Mouse (Mus musculus) adrenal gland, postnatal 4 days (tissue): ENCODE measurements around the gene Hid1. TPM values are rescaled to one million over a fixed set of nuclear protein-coding genes. Genes with fewer than 3 reads are reported as not detected.

Experiments
- total RNA-seq, 2 experiments: library from RNA; stranded (reverse); gene quantifications; 2 replicates each; pipeline ENCODE4 v1.2.3; 2021

Gene Hid1
- total RNA-seq, 2 experiments from 2014 or later: 29.0 to 34.2 TPM

Other genes with a start within 250 kb of the Hid1 start
- 1 to 10 TPM; 2.0 to 2.2 TPM for gene Cd300lf, start 233.8 kb downstream of the Hid1 start, total RNA-seq
- 10 to 100 TPM; 28.9 to 37.6 TPM for gene Slc9a3r1, start 204.4 kb downstream of the Hid1 start, total RNA-seq
- gene Tmem104, start 180.3 kb downstream of the Hid1 start, total RNA-seq: 10 to 100 TPM; 11.9 to 12.0 TPM
- 10 to 100 TPM; 21.6 to 22.1 TPM for gene Nat9, start 179.9 kb downstream of the Hid1 start, total RNA-seq
- 1 to 10 TPM; 1.8 to 2.0 TPM for gene Grin2c, start 100.5 kb downstream of the Hid1 start, total RNA-seq
- 100 to 1,000 TPM; 608 to 629 TPM for gene Fdxr, start 90.7 kb downstream of the Hid1 start, total RNA-seq
- 10 to 100 TPM; 26.0 to 31.3 TPM for gene Fads6, start 70.1 kb downstream of the Hid1 start, total RNA-seq
- not detected for gene Otop2, start 60.6 kb downstream of the Hid1 start, total RNA-seq
- gene Ush1g, start 45.7 kb downstream of the Hid1 start, total RNA-seq: under 1 TPM; 0.73 to 0.84 TPM
- under 1 TPM; 0.17 to 0.20 TPM for gene Otop3, start 33.0 kb downstream of the Hid1 start, total RNA-seq
- gene Cdr2l, start 14.2 kb upstream of the Hid1 start, total RNA-seq: 10 to 100 TPM; 44.3 to 47.4 TPM
- 100 to 1,000 TPM; 150 to 158 TPM for gene Mrpl58, start 36.0 kb upstream of the Hid1 start, total RNA-seq
- gene Atp5h, start 52.2 kb upstream of the Hid1 start, total RNA-seq: 100 to 1,000 TPM; 503 to 527 TPM
- 10 to 100 TPM; 56.7 to 61.6 TPM for gene Kctd2, start 52.4 kb upstream of the Hid1 start, total RNA-seq
- not detected for gene Trim80, start 72.8 kb upstream of the Hid1 start, total RNA-seq
- gene Slc16a5, start 94.7 kb upstream of the Hid1 start, total RNA-seq: 1 to 10 TPM in 1 of 2 experiments, under 1 TPM in 1; 0.51 to 3.6 TPM
- 1 to 10 TPM; 7.6 to 8.5 TPM for gene Armc7, start 107.9 kb upstream of the Hid1 start, total RNA-seq
- 100 to 1,000 TPM in 1 of 2 experiments, 10 to 100 TPM in 1; 91.6 to 113 TPM for gene Nt5c, start 124.1 kb upstream of the Hid1 start, total RNA-seq
- gene Jpt1, start 146.6 kb upstream of the Hid1 start, total RNA-seq: 100 to 1,000 TPM; 149 to 164 TPM
- gene Sumo2, start 168.5 kb upstream of the Hid1 start, total RNA-seq: 100 to 1,000 TPM; 361 to 374 TPM
- 10 to 100 TPM; 68.9 to 73.6 TPM for gene Nup85, start 196.7 kb upstream of the Hid1 start, total RNA-seq
- gene Mrps7, start 236.2 kb upstream of the Hid1 start, total RNA-seq: 10 to 100 TPM; 72.9 to 77.3 TPM
- gene Gga3, start 236.3 kb upstream of the Hid1 start, total RNA-seq: 10 to 100 TPM; 29.1 to 34.6 TPM
- 100 to 1,000 TPM; 150 to 165 TPM for gene Mif4gd, start 245.2 kb upstream of the Hid1 start, total RNA-seq